In genomic region chr6:99026040-99026439, GRCm38 (mm10) we compare ENCODE assay signal across 8 mouse cellular contexts.
DNase-seq lines count a peak whose midpoint lies in the region; ATAC-seq and TF ChIP-seq lines count a peak whose summit lies in the region.

No protein-coding gene starts in this region.

- H3K4me3 ChIP-seq in kidney, postnatal 0 days (replicated peaks; ENCODE audit: low read depth, low read length) = no peak overlapping the region
- H3K4me3 ChIP-seq in brown adipose tissue, adult 24 weeks (ENCODE audit: insufficient read depth, low read depth, low read length) = peak overlapping the region; percentile 54
- H3K4me3 ChIP-seq in intestine, embryonic 14.5 days (ENCODE audit: low read depth, low read length) = peak overlapping the region; percentile 22
- peak overlapping the region; percentile 9; the same call in 1 of the 2 replicates for H3K4me3 ChIP-seq in neural tube, embryonic 14.5 days (ENCODE audit: low read depth, low read length)

- no peak for DNase-seq in kidney, postnatal 0 days (ENCODE audit: low spot score)
- DNase-seq in kidney, postnatal 10 days = no peak
- DNase-seq in intestine, embryonic 14.5 days (ENCODE audit: low spot score) = no peak
- no peak for DNase-seq in gastrocnemius, postnatal 4 days (ENCODE audit: low spot score in 2 of 2)
- DNase-seq in MN1 (ENCODE audit: low spot score) = no peak
- DNase-seq in cerebellum, adult 11 months = no peak

- H3K27me3 ChIP-seq in kidney, postnatal 0 days (ENCODE audit: insufficient read depth, low read length) = 0 out of 2 replicates have a peak, but pooled peaks cover 3% of the 10 kb centered on the region
- no peaks in the 10 kb centered on the region for H3K27me3 ChIP-seq in intestine, embryonic 14.5 days (replicated peaks; ENCODE audit: control insufficient read depth, insufficient read depth, low read length)
- H3K27me3 ChIP-seq in neural tube, embryonic 14.5 days (ENCODE audit: control insufficient read depth, insufficient read depth, low read length) = no peaks in the 10 kb centered on the region; the same call in 1 of the 2 replicates

- no peaks in the 10 kb centered on the region for H3K36me3 ChIP-seq in kidney, postnatal 0 days (ENCODE audit: insufficient read depth, low read length)
- no peaks in the 10 kb centered on the region for H3K36me3 ChIP-seq in intestine, embryonic 14.5 days (ENCODE audit: control insufficient read depth, insufficient read depth, low read length)
- H3K36me3 ChIP-seq in neural tube, embryonic 14.5 days (ENCODE audit: control insufficient read depth, insufficient read depth, low read length) = no peaks in the 10 kb centered on the region

- no peak for TF ChIP-seq CTCF in kidney, postnatal 0 days (IDR thresholded peaks at IDR 0.05; ENCODE audit: low read depth)

- H3K9ac ChIP-seq in kidney, postnatal 0 days (ENCODE audit: low read depth, low read length) = no peak overlapping the region
- peak overlapping the region; percentile 21; the same call in 1 of the 2 replicates for H3K9ac ChIP-seq in intestine, embryonic 14.5 days (ENCODE audit: low read length)
- 0 out of 2 replicates have a peak overlapping the region, but pooled peaks have one; percentile 7 for H3K9ac ChIP-seq in neural tube, embryonic 14.5 days (replicated peaks; ENCODE audit: low read depth, low read length)

- H3K9me3 ChIP-seq in kidney, postnatal 0 days (replicated peaks; ENCODE audit: low read length) = no peaks in the 10 kb centered on the region
- H3K9me3 ChIP-seq in intestine, embryonic 14.5 days (ENCODE audit: control insufficient read depth, low read length) = no peaks in the 10 kb centered on the region
- H3K9me3 ChIP-seq in neural tube, embryonic 14.5 days (ENCODE audit: control insufficient read depth, low read length) = no peaks in the 10 kb centered on the region

- H3K4me1 ChIP-seq in kidney, postnatal 0 days (replicated peaks; ENCODE audit: insufficient read depth, low read length) = peaks cover 4% of the 10 kb centered on the region; the same call in 1 of the 2 replicates
- H3K4me1 ChIP-seq in brown adipose tissue, adult 24 weeks (ENCODE audit: control insufficient read depth, insufficient read depth, insufficient read length, low read length) = 0 out of 2 replicates have a peak, but pooled peaks cover 5% of the 10 kb centered on the region
- H3K4me1 ChIP-seq in intestine, embryonic 14.5 days (replicated peaks; ENCODE audit: control insufficient read depth, insufficient read depth, low read length) = peaks cover 51% of the 10 kb centered on the region
- peaks cover 11% of the 10 kb centered on the region for H3K4me1 ChIP-seq in neural tube, embryonic 14.5 days (ENCODE audit: control insufficient read depth, insufficient read depth, low read length)

- WGBS in kidney, postnatal 0 days = 55% methylated on average over 3 of the region's 3 CpGs
- 16% methylated on average over 3 of the region's 3 CpGs for WGBS in intestine, embryonic 14.5 days
- 27% methylated on average over 3 of the region's 3 CpGs for WGBS in neural tube, embryonic 14.5 days

- H3K27ac ChIP-seq in kidney, postnatal 0 days = no peak overlapping the region
- H3K27ac ChIP-seq in brown adipose tissue, adult 24 weeks (replicated peaks; ENCODE audit: low read depth, low read length) = peak overlapping the region; percentile 60
- H3K27ac ChIP-seq in intestine, embryonic 14.5 days (ENCODE audit: low read depth) = no peak overlapping the region; the same call in 1 of the 2 replicates
- H3K27ac ChIP-seq in neural tube, embryonic 14.5 days (ENCODE audit: low read depth, low read length) = peak overlapping the region; percentile 44; the same call in 1 of the 2 replicates

- H3K4me2 ChIP-seq in kidney, postnatal 0 days (ENCODE audit: low read length) = peak overlapping the region; percentile 12; the same call in 1 of the 2 replicates
- peak overlapping the region; percentile 78 for H3K4me2 ChIP-seq in intestine, embryonic 14.5 days (ENCODE audit: low read length)
- H3K4me2 ChIP-seq in neural tube, embryonic 14.5 days (ENCODE audit: low read depth, low read length) = peak overlapping the region; percentile 33; the same call in 1 of the 2 replicates

- ATAC-seq in kidney, postnatal 0 days (replicated peaks; ENCODE audit: low FRiP score, low read depth) = no peak
- no peak for ATAC-seq in intestine, embryonic 14.5 days (replicated peaks; ENCODE audit: low FRiP score, low TSS enrichment, low read depth)
- no peak for ATAC-seq in neural tube, embryonic 14.5 days (ENCODE audit: low read depth)

Comparison
In these comparisons a context has a peak if more than half of its experiments do, and no peak if none do; other contexts are left out.
1. H3K27ac ChIP-seq: peak in brown adipose tissue, adult 24 weeks (single experiment) and neural tube, embryonic 14.5 days (single experiment); none in kidney, postnatal 0 days (single experiment) and intestine, embryonic 14.5 days (single experiment).
2. H3K4me2 ChIP-seq: peak in every context shown above with its lines; median percentile 78 in intestine, embryonic 14.5 days; 33 in neural tube, embryonic 14.5 days; 12 in kidney, postnatal 0 days.